Mouse (Mus musculus) heart, embryonic 11.5 days (tissue): ENCODE data around the gene Prss2. TPM values are rescaled to one million over a fixed set of nuclear protein-coding genes. Genes with fewer than 3 reads are reported as not detected.
"Not testable (repeated sequence)": the region's sequence is repeated elsewhere in the genome, so short reads cannot be mapped to it uniquely, and the experiment has no call there.

Source experiments
- ATAC-seq: fragments of 200-750 bp; cut with Nextera tagmentation; replicated peaks from 2 replicates; pipeline ENCODE4 v1.8.0; 2017; ENCODE audit warnings: moderate library complexity; ENCODE audit not compliant: insufficient number of reproducible peaks, low FRiP score, low TSS enrichment
- H3K27ac ChIP-seq: fragments of 300-500 bp; sonication (generic); 2 replicates; pipeline ENCODE4 v1.5.1; 2014; ENCODE audit warnings: mild to moderate bottlenecking, low read depth, low read length
- H3K27me3 ChIP-seq: fragments of 300-500 bp; sonication (generic); 2 replicates; pipeline ENCODE4 v1.6.1; 2014; ENCODE audit warnings: mild to moderate bottlenecking, low read length, mixed read lengths; ENCODE audit not compliant: control insufficient read depth, insufficient read depth
- H3K36me3 ChIP-seq: fragments of 300-500 bp; sonication (generic); 2 replicates; pipeline ENCODE4 v1.6.1; 2014; ENCODE audit warnings: mild to moderate bottlenecking, low read length, moderate library complexity, mixed read lengths; ENCODE audit not compliant: control insufficient read depth, insufficient read depth
- H3K4me1 ChIP-seq: fragments of 300-500 bp; sonication (generic); 2 replicates; pipeline ENCODE4 v1.6.1; 2014; ENCODE audit warnings: low read length; ENCODE audit not compliant: control insufficient read depth, insufficient read depth
- H3K4me2 ChIP-seq: fragments of 300-500 bp; sonication (generic); 2 replicates; pipeline ENCODE4 v1.6.1; 2014; ENCODE audit warnings: mild to moderate bottlenecking, moderate library complexity
- H3K4me3 ChIP-seq: fragments of 300-500 bp; sonication (generic); 2 replicates; pipeline ENCODE4 v1.5.1; 2014; ENCODE audit warnings: low read depth, low read length
- H3K9ac ChIP-seq: fragments of 300-500 bp; sonication (generic); 2 replicates; pipeline ENCODE4 v1.6.1; 2014; ENCODE audit warnings: mild to moderate bottlenecking, low read depth, low read length, moderate library complexity
- H3K9me3 ChIP-seq: fragments of 300-500 bp; sonication (generic); replicated peaks from 2 replicates; pipeline ENCODE4 v1.6.1; 2016; ENCODE audit warnings: low read length; ENCODE audit not compliant: control insufficient read depth
- WGBS: fragments of 180-500 bp; shearing (Covaris S2); extraction: QIAGEN DNeasy Blood & Tissue Kit; methylation state at CpG from one replicate; pipeline ENCODE4 v1.1.7; 2014; ENCODE audit not compliant: insufficient replicate concordance; 5-methylcytosine and 5-hydroxymethylcytosine counted together
- polyA plus RNA-seq: library from polyadenylated mRNA; unstranded; fragments of >200 nt; fragmentation: Nextera tagmentation; extraction: Ambion mirVana; gene quantifications from 2 replicates; pipeline ENCODE4 v1.2.1, GENCODE M21; 2014

Gene Prss2
- polyA plus RNA-seq, 1 experiment from 2014 or later, result not detected

DNA sequence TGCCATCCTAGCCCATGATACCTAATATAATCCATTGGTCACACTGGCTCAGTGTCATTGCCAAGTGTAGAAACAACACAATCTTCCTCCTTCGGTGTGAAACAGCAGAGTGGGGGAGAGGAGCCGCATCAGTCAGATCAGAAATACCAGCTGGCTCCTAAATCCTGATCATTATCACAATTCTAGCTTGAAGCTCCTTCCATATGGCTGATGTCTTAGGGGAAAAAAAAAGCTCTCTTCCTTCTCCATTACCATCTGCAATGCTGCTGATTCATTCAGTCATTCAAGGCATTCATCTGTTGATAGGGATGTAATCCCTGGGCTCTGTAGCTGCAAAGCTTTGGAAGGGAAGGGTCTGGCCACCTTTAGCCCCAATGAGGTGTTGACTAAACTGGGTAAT lies 38.7 kb downstream of the Prss2 start:
- ATAC-seq, result no peak
- H3K27me3 ChIP-seq, result no peaks in the 10 kb centered on the region
- H3K27ac ChIP-seq, result no peak overlapping the region
- no peak overlapping the region for H3K4me2 ChIP-seq
- no peaks in the 10 kb centered on the region for H3K9me3 ChIP-seq
- no peaks in the 10 kb centered on the region for H3K4me1 ChIP-seq
- H3K4me3 ChIP-seq, result no peak overlapping the region
- H3K36me3 ChIP-seq, result no peaks in the 10 kb centered on the region
- H3K9ac ChIP-seq, result no peak overlapping the region
- 78% methylated on average over 2 of the region's 2 CpGs for WGBS

- Histone ChIP-seq H3K36me3 (no peaks in the 10 kb centered on the region), H3K4me2 (peak overlapping the region; percentile 9; the same call in 1 of the 2 replicates), H3K27me3 (no peaks in the 10 kb centered on the region), H3K27ac (no peak overlapping the region), H3K9ac (no peak overlapping the region), H3K4me3 (no peak overlapping the region), H3K4me1 (no peaks in the 10 kb centered on the region), H3K9me3 (no peaks in the 10 kb centered on the region)
- no peak for ATAC-seq
- 83% methylated on average over 4 of the region's 4 CpGs for WGBS
These were observed 41.0 kb downstream of the Prss2 start for GRCm38 (mm10) chr6:41562598-41562997.

DNA sequence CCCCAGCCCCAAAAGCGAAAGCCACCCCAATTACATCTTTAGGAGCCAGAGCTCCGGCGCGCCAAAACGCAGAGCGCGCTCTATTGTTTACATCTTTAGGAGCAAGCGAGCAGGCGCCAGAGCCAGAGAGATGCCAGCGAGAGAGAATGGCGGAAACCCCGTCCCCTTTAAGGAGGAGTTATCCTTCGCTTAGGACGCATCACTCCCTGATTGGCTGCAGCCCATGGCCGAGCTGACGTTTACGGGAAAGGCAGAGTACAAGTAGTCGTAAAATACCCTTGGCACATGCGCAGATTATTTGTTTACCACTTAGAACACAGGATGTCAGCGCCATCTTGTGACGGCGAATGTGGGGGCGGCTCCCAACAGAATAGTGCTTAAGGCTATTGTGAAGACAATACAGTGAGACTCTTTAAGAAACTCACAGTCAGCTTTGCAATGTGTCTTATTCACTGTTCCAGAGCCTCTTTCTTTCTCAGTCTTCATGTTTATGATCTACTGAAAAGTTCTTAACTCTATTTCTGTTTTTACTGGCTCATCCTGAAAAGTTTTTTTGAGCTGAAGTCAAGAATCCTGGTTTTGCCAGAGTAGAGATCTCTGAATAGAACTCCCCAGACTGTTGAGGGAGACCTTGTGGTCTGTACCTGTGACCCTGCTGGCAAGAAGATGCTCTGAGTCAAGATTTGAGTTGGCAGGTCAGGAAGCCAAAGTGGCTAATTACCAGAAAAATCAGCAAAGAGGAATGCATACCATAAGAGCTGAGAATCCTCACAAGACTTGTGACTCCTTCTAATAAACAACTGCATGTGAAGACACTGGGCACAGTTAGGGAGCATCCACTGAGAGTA lies 41.7 kb downstream of the Prss2 start:
- not testable (repeated sequence) for ATAC-seq, H3K9ac ChIP-seq, H3K36me3 ChIP-seq, H3K27me3 ChIP-seq, H3K4me1 ChIP-seq, H3K9me3 ChIP-seq, H3K4me3 ChIP-seq, H3K4me2 ChIP-seq, H3K27ac ChIP-seq
- WGBS, result 39% methylated on average over 4 of the region's 23 CpGs

GRCm38 (mm10) chr6:41565261-41565660 lies 43.7 kb downstream of the Prss2 start:
- H3K9ac ChIP-seq, result no peak overlapping the region
- H3K4me3 ChIP-seq, result no peak overlapping the region
- H3K27me3 ChIP-seq, result no peaks in the 10 kb centered on the region
- H3K4me2 ChIP-seq, result no peak overlapping the region
- no peak for ATAC-seq
- WGBS, result 84% methylated on average over 1 of the region's 1 CpGs
- no peaks in the 10 kb centered on the region for H3K4me1 ChIP-seq
- H3K27ac ChIP-seq, result no peak overlapping the region
- no peaks in the 10 kb centered on the region for H3K36me3 ChIP-seq
- H3K9me3 ChIP-seq, result no peaks in the 10 kb centered on the region

GRCm38 (mm10) chr6:41566965-41567364 lies 45.4 kb downstream of the Prss2 start:
- no peak for ATAC-seq
- no peaks in the 10 kb centered on the region for H3K27me3 ChIP-seq
- no peaks in the 10 kb centered on the region for H3K9me3 ChIP-seq
- no peak overlapping the region for H3K27ac ChIP-seq
- no peak overlapping the region for H3K9ac ChIP-seq
- no peak overlapping the region for H3K4me3 ChIP-seq
- H3K4me2 ChIP-seq, result no peak overlapping the region
- no peaks in the 10 kb centered on the region for H3K4me1 ChIP-seq
- H3K36me3 ChIP-seq, result no peaks in the 10 kb centered on the region
- 78% methylated on average over 4 of the region's 4 CpGs for WGBS

- WGBS, result 74% methylated on average over 3 of the region's 3 CpGs
- H3K4me3 ChIP-seq, result no peak overlapping the region
- no peak overlapping the region for H3K9ac ChIP-seq
- no peak for ATAC-seq
- H3K27ac ChIP-seq, result no peak overlapping the region
- no peaks in the 10 kb centered on the region for H3K27me3 ChIP-seq
- H3K36me3 ChIP-seq, result no peaks in the 10 kb centered on the region
- no peak overlapping the region for H3K4me2 ChIP-seq
- no peaks in the 10 kb centered on the region for H3K4me1 ChIP-seq
- no peaks in the 10 kb centered on the region for H3K9me3 ChIP-seq
These were observed 47.5 kb downstream of the Prss2 start for GRCm38 (mm10) chr6:41569078-41569477.

Other genes with a start within 250 kb of the Prss2 start
- not detected in 2 replicates for gene Try4, start 219.5 kb upstream of the Prss2 start, polyA plus RNA-seq
- gene Try5, start 204.9 kb upstream of the Prss2 start, polyA plus RNA-seq, result not detected in 2 replicates
- not detected in 2 replicates for gene Try10, start 167.7 kb upstream of the Prss2 start, polyA plus RNA-seq
- not detected in 2 replicates for gene Prss3, start 144.1 kb upstream of the Prss2 start, polyA plus RNA-seq
- not detected in 2 replicates for gene Gm5771, start 129.4 kb upstream of the Prss2 start, polyA plus RNA-seq
- not detected in 2 replicates for gene Gm10334, start 75.6 kb upstream of the Prss2 start, polyA plus RNA-seq
- not detected in 2 replicates for gene Prss1, start 62.9 kb upstream of the Prss2 start, polyA plus RNA-seq
- gene Ephb6, start 83.7 kb downstream of the Prss2 start, polyA plus RNA-seq, result 3.7 and 4.2 TPM in 2 replicates
- not detected in 2 replicates for gene Trpv6, start 114.6 kb downstream of the Prss2 start, polyA plus RNA-seq
- gene Trpv5, start 159.0 kb downstream of the Prss2 start, polyA plus RNA-seq, result not detected in 2 replicates
- gene Llcfc1, start 162.6 kb downstream of the Prss2 start, polyA plus RNA-seq, result not detected in 2 replicates
- gene Kel, start 182.6 kb downstream of the Prss2 start, polyA plus RNA-seq, result 41.0 and 53.1 TPM in 2 replicates